Mouse (Mus musculus) CD4-positive, CD25-positive, alpha-beta regulatory T cell, adult 4 months (primary cell): ENCODE results near the gene Nlgn2. TPM values are rescaled to one million over a fixed set of nuclear protein-coding genes. Genes with fewer than 3 reads are reported as not detected.

Experiments used
- ATAC-seq: one replicate; pipeline ENCODE4 v1.8.0; 2017
- polyA plus RNA-seq, 2 experiments: library from polyadenylated mRNA; unstranded; fragments of 100-300 nt; shearing (Covaris generic); gene quantifications; one replicate each; pipeline ENCODE4 v1.2.1; 2017

The Nlgn2 gene
- 1 to 10 TPM; 1.1 to 1.2 TPM for polyA plus RNA-seq

DNA sequence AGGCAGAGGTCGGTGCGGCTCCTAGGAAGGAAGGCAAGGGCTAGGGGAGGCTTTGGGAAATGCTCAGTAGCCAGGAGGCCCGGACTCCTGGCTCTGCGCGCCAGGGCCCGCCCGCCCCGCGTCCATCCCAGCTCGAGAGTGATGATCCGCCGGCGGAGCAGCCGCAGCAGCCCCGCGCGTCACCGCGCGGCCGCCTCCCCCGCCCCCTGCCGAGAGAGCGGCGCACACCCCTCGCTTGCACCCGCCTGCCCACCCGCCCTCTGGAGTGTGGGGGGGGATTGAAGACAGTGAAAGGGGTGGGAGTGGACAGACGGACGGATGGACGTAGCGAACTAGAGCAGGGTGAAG is at the start of gene Nlgn2:
Gene Nlgn2 (minus strand): TSS at position 181 of the 348 bp plus-strand sequence.
- no peak for ATAC-seq

DNA sequence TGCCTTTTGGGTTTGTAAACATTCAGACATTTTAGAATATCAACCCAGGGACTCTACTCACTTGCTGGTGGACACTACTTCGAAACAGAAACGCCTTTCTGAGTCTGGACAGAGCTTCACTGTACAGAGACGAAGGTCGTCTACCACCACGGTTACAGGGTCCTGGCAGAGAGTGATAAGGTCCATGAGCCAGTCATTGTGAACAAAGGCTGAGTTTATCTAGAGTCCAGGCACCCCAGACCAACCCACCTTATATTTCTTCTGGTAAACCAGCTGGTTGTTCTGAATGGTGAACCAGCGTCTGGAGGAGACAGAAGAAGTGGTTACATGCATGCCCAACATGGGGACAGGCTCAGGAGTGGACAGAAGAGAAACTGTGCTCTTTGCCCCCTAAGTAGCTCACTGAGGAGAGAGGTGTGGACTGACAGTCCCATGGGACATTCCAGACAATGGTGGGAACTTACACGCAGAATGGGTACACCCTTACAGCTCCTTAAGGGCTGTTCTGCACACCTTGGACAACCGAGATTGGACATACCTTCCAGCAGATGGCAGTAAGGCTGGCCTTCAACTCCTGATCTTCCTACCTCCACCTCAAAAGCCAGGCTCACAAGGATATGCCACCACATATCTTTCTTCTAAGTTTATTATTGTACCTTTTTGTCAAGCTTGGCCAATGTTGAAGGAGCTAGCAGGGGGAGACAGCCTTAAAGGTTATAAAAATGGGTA is 49.5 kb upstream of the Nlgn2 start:
- no peak for ATAC-seq

DNA sequence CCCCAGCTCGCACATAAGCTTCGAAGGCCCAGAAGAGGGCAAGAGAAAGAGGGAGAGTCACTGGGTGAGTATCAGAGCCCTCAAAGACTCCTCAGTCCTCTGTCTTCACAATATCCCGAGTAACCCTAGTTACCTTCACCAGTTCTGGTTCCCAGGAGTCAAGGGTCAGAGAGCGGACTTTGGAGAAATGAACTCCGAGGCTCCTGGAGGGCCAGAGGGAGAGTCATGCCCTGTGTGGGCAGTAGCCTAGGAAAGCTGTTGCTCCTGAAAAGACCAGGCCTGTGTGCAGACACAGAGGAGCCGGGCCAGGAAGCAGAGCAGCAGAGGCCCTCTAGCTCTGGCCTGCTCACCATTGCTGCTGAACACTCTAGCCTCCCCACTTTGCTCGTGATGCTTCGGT is 47.1 kb upstream of the Nlgn2 start:
- no peak for ATAC-seq

DNA sequence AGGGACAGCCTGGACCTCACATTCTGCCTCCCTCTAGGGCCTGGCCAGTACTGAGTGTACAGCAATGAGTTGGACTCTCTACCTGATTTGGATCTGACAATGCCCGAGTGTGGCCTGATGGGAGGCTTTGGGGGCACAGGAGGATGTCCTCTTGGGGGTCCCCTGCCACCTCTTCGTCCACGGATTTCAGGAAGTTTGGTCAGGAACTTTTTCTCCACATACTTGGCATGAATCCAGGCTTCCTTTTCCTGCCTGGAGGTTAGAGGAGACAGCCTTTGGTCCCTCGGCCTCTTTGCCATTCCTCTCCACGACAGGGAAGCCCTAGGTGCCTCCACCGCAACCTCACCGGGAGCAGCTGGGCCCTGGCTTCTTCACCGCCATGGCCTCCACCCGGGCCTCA is 46.7 kb upstream of the Nlgn2 start:
- ATAC-seq = no peak

DNA sequence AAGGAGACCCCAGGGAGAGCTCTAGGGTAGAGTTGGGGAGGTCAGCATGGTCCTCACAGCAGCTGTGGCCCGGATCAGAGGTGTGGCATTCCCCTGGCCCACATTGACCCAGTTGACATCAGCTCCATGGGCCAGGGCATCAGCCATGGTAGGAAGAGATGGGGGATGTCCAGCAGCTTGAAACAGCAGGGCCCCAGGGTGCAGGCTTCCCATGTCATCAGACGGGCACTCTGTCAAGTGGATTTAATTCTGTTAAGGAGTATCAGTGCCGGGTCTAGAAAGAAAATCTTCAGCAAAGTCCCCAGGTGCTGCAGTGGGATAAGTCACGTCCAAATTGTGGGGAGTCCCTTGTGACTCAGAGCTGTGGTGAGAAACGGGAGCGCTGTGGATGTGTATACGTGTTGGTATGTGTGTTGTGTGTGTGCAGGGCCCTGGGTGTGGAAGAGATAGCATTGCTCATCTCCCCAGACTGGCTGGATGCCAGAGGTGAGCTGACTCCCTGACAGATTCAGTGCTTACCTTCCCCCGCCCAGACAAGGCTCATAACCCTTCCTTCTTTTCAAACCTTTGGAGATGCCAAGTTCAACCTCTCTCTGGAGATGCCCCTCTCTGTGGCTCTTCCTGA is 46.1 kb upstream of the Nlgn2 start:
- ATAC-seq = no peak

DNA sequence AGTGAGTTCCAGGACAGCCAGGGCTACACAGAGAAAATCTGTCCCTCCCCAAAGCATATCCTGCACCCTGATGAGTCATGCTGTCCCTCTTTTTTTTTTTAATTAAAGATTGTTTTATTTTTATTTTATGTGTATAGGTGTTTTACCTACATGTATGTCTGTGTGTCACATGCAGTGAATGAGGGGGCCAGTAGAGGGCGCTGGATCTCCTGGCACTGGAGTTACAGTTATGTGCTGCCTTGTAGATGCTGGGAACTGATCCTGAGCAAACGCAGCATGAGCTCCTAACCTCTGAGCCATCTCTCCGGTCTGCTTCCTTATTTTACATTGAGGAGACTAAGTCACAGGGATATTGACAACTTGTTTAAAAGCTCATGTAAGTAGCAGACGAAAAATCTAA is 45.5 kb upstream of the Nlgn2 start:
- no peak for ATAC-seq

DNA sequence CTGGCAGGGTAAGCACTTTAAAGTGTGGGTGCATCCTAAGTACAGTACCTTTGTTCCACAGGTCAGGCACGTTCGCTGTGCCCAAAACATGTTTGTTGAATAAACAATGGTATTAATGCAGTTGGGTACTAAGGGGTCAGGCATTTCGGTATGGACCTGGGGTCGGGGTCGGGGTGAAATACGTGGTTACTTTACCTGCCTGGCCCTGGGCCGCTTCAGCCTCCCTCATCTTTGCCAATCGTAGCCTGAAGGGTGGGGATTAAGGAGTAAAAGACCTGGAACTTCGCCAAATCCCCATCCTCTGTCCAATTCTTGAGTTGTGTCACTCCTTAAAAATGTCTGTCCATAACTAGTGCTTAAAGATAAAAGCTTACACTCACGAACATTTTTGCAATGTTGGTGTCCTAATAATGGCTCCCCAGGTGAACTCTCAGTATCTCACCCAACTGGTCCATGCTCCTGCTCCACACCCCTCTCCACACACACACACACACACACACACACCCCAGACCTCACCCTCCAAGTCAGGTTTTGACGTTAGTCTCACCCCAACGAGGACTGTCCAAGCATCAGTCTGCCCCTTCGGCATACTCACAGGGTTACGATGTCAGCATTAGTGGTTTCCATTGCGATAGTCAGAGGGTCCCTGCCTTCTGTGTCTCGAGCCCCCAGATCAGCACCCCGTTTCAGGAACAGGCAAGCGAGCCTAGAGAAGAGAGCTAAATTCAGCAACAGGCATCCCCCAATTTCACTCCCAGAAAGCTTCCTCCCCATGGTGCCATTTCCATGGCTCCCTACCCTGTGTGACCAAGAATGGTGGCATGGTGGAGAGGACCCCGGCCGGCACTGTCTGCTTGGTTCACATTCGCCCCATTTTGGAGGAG is 44.4 kb upstream of the Nlgn2 start:
- no peak for ATAC-seq

DNA sequence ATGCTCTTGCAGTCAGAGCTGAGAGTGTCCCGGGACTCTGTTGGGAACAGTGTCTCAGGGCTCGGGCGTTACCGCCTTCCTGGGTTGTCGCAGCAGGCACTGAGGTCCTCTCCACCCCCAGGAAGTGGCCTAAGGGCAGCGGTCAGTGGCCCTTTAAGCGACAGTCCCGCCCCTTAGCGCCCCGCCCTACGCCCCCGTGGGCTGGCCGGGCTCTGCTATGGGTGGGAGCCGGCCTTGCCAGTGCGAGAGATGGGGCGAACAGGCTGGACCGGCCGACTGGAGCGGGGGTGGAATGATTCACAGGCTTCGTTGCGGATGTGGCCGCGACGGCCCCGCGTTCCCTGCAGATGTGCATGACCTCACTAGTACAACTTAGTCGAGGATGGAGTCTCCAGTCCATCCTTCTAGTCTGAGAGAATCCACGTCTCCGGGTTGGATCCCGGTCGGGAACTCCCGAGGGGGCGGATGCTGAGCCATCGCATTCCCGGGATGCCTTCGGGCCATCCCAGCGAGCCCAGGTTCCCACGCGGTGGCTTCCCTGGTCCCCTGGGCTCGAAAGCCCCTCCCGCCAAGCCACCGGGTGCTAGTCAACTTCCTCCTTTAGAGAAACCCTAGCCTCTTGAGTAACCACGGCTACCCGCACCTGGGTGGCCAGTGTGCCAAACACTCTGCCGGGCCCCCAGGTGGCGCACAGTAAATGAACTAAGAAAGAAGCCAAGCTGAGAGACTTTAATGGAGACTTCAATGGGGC is 43.4 kb upstream of the Nlgn2 start, which contains the start of gene Kctd11:
Gene Kctd11 (minus strand): TSS at position 554 of the 751 bp plus-strand sequence.
- ATAC-seq = peak; percentile 60

DNA sequence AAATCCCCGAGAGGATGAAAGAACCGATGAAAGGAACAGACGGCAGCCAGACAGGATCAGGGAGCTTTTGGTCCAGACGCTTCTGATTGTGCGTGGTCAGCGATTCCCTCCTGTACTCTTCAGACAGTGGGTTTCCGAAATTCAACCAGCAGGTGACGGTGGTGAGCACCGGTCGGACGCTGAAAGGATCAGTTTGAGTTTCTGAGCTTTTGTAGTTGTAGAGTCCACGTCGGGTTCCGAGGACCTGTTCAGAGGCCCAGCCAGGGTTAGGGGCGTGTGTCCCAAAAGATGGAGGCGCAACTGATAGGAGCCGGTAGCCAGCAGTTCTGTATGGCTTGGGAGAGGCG is 42.9 kb upstream of the Nlgn2 start:
- peak; percentile 49 for ATAC-seq

DNA sequence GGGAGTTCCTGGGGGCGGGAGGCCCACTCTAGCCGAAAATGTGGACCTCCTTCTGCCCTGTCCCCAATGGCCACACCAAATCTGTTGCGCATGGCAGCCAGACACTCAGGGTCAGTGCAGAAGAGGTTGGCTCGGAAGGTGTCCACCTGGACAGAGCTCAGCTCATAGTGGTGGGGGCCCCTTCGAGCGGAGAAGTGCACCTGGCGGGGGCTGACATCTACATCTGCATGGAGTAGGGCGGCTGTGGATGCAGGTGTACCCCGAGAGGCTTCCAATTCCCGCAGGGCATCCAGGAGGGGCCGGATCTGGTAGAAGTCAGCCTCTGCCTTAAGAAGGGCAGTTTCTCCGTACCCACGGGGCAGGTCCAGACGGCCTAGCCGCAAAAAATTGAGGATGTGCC is 42.1 kb upstream of the Nlgn2 start:
- ATAC-seq = no peak

DNA sequence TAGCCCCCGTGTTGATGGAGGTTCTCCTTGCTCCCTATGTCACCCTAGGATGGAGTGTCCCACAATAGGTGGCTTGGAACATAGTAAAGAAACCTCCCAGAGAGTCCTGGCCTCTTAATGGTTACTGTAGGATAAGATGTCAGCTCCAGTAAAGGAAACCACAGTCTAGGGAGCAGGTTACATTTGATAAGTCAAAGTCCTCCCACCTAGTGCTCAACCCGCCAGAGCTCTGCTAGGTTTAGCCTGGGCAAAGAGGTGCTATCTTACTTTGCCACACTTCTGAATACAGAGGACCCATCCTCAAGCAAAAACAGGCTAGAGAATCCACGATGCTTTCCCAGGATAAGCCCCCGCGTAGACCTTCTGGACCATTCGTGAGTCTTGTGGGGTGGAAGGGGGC is 41.4 kb upstream of the Nlgn2 start:
- ATAC-seq = no peak

DNA sequence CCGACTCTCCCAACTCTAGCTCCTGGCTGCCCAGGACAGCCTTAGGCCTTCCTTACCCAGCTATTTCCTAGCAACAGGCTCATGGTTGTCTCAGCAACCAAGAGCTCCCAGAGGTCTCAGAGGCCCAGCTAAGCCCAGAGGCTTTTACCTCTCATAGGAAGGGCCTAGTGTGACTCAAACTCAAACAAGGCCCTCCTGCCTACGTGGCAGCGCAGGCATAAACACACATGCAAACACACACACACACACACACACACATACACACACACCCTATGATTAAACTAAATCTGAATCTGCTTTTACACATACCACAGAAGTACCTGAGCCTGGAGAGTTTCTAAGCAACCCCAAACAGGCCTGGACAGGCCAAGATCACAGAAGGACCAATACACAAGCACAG is 40.8 kb upstream of the Nlgn2 start:
- ATAC-seq = no peak

DNA sequence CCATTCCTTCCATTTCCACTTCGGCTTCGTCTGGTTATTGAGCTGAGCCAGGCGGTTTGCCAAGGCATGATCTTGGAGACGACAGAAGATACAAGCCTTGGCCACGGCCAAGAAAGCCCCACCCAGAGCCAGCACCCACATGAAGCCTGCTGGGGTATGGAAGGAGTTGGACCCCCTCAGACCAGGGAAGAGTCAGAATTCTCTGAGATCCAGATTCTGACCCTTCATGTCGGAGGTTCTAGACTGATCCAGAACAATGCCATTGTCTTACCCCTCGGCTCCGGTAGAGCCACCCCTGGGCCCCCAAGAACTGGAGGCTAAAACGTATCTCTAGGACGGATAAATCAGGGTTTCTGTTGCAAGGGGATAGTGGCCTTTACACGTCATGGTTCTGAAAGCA is 40.3 kb upstream of the Nlgn2 start, which contains the start of gene Tmem95:
Gene Tmem95 (minus strand): TSS at position 141 of the 400 bp plus-strand sequence.
- no peak for ATAC-seq

DNA sequence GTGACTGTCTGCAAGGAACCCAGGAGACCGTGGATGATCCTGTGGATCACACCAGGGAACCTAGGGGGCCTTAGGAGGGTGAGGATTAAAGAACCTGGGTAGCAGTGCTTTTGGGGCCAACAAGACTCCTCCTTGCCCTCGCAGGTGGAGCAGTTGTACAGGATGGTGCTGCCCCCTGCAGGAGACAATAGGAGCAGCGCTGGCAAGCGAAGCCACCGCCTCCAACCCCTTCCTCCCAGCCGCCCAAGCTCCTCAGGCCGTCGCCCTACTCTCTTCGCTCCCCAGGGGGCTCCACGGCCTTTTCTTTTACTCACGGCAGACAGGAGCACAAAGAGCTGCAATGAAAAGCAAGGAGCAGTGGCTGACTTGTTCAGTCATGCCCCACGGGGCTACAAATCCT is 39.3 kb upstream of the Nlgn2 start:
- ATAC-seq = peak; percentile 56

DNA sequence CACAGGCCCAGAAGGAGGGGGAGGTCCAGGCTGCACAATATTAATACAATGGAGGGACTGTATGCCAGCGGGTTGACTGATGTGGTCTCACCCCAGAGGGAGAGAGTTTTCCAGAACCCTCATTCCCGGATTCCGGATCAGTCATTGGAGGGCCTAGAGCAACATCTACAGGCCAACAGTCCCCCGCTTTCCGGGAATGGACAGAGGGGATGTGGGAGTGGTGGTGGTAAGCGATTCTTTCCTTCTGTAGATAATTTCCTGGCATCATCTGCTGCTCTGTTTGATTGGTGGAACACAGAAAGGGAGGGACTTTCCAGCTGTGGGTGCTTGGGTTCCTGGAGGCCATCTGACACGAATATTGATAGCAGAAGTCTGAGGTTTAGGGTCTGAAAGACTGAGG is 38.6 kb upstream of the Nlgn2 start:
- peak; percentile 38 for ATAC-seq

DNA sequence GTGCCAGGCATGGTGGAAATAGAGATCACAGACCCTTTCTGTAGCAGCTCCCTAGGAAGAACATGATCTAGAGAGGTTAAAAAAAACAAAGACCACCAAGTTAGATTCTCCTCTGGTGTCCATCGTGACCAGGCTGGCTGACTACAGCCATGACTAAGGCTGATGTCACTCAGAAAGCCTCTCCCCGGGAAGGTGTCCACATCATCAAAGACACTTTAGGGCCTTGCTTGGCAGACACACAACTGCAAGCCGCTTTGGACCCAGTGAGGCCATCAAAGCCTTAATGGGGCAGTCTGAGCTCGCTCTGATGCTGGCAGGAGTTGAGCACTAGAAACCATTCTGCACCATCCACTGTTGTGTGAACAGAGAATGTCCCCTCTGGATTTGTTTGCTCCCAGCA is 34.9 kb upstream of the Nlgn2 start:
- no peak for ATAC-seq

DNA sequence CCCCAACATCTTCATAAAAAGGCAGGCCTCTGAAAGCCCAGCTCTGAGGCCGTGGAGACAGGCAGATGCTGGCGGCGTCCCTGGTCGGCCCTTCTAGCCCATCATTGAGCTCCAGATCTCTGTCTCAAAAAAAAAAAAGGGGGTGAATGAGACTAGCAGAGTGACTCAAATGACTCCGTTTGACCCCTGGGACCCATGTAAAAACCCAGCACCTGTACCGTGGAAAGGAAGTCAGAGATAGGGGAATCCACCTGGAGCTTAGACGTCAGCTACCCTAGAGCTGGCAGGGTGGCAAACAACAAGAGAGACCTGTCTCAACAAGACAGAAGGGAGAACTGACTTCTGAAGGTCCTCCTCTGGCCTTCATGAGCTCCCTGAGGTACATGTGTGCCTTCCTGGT is 34.2 kb upstream of the Nlgn2 start:
- no peak for ATAC-seq

DNA sequence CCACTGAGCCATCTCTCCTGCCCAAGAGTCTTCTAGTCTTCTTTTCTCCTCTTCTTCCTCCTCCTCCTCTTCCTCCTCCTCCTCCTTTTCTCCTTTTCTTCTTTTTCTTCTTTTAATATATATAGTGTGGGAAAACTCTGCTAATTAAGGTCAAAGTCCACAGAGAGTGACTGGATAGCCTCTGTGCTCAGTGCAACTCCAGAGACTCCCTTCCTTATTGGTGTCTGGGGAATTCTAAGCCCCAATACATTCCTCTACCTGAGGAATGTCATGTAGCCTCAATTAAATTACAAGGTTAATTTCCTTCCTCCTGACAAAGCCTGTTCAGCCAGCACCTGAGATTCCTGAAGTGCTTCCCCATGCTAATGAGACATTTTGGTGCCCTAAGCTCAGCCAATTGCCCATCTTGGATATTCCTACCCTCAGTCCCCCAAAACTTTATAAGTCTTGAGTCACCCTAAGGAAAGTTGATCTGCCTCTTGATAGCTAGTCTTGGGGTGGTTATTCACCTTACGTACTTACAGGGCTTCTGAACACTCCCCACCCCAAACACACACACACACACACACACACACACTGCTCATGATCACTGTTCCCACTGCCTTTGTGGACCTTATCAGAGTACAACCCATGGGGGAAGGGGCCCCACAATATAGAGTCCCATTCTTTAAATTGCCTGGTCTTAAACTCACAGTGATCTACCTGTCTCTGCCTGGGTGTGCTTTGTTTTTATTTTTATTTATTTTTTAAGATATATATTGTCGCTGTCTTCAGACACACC is 32.9 kb upstream of the Nlgn2 start:
- no peak for ATAC-seq

DNA sequence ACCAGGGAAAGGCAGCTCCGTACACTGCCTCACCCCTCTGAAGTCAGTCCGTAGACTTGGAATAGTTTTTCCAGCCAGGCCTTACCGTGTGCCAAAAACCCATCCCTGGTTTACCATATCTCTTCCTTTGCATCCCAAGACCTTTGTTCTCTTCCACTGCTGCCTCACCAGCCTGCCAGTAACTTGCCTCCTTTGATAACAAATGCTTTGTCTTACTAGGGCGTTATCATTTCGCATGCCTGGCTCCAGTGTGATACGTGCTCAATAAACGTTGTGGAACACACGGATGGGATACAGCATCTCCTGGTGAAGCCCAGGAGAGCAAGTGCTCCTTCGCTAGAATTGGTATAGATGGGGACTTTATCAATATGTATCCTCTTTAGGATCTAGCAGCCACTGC is 29.8 kb upstream of the Nlgn2 start:
- ATAC-seq = no peak

DNA sequence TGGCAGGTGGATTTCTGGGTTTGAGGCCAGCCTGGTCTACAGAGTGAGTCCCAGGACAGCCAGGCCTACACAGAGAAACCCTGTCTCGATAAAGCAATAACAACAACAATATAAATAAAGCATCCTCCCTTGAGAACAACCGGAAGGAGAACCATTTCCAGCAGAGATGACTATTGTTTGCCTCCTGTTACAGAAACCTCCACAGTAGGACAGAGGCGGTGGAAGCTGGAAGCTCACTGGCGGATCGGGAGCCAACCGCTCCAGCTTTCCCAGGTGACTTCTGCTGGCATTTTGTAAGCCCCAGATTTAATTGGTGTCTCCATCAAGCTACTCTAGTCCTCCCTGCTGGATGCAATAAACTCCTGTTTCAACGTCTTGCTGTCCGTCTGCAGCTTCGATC is 28.0 kb upstream of the Nlgn2 start:
- no peak for ATAC-seq

DNA sequence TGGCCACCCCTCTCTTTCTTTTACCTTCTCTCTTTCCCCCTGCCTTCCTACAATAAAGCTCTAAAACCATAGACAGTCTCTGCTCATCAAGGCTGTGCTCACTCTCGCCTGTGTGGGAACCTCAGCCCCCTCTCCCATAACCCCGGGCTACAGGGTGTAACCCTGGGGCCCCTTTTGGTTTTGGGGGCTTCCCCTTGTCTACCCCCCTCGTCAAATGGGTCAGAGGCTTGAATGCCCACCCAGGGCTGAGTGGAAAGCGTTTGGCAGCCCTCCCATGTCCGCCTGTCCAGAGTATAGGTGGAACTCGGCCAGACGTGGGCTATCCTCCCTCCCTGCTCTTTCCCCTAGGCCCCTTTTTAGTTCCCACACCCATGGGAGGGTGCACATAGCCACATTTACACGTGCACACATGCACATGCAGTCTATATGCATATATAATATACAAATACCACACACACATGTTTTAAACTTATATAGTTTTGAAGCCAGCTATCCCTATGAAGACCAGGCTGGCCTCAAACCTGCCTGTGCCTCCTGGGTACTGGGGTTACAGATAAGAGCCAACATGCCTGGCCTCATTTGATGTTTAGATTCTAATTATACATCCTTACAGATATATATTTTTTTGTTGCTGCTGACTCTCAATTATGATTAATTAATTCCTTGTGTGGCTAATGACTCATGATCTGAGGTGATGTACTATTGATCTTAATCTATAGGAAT is 26.7 kb upstream of the Nlgn2 start:
- ATAC-seq = no peak
